Mouse (Mus musculus): Measurements from ENCODE around the gene Olfr1051. TPM values are rescaled to one million over a fixed set of nuclear protein-coding genes. Genes with fewer than 3 reads are reported as not detected.
"Not testable (repeated sequence)": the region's sequence is repeated elsewhere in the genome, so short reads cannot be mapped to it uniquely, and the experiment has no call there.

Gene Olfr1051
- polyA plus RNA-seq (2016; fragmentation: Nextera tagmentation; extraction: Ambion mirVana): not detected in 2 replicates

DNA sequence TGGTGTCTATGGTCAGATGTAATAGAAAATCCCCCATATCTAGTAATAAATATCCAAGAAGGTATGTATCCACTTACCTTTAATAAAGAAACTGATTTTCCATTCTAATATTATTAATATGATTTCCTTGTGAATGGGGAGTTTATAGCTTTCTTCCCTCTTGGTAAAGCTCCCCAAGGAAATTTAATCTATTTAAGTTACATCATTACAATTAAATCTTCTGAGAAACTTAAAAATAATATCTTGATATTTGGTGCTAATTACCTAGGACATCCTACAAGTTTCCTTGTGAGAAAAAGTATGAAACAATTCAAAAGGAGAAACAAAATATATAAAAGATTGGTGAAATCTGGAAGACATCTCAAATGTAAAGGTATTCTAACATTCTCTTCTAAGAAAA is at the start of gene Olfr1051:
Gene Olfr1051 (minus strand): TSS at position 101 of the 400 bp plus-strand sequence.
- not testable (repeated sequence) for H3K27me3 ChIP-seq (replicated peaks); H3K4me2 ChIP-seq (replicated peaks); H3K9me3 ChIP-seq; H3K36me3 ChIP-seq; H3K4me1 ChIP-seq; ATAC-seq (ENCODE audit: low FRiP score, low read depth); H3K9ac ChIP-seq; H3K4me3 ChIP-seq; H3K27ac ChIP-seq

DNA sequence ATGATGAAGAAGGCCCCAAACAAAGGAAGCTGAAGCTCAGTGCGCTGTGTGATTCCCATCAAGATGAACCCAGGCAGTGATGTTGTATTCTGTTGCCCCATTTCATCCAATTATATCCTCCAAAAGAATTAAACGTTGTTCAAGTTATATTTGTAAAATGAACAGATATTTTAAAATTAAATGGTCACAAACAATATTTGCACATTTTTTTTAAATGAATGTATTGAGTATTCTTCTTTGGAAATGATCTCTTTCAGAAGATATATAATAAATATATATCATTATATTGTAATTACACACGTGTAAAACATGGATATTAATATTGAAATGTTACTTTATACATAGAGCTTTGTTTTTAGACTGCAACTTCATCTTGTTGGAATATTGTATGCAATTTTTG is 36.3 kb upstream of the Olfr1051 start, which contains the start of gene Olfr1053:
Gene Olfr1053 (minus strand): TSS at position 101 of the 400 bp plus-strand sequence.
- Histone ChIP-seq H3K4me1 (no peaks in the 10 kb centered on the region), H3K4me2 (replicated peaks) (no peak within 1 kb of the TSS), H3K9me3 (no peaks in the 10 kb centered on the region), H3K27ac (no peak within 1 kb of the TSS), H3K9ac (no peak within 1 kb of the TSS), H3K27me3 (replicated peaks) (no peaks in the 10 kb centered on the region), H3K4me3 (no peak within 1 kb of the TSS), H3K36me3 (no peaks in the 10 kb centered on the region)
- ATAC-seq (ENCODE audit: low FRiP score, low read depth): no peak
- WGBS: 57% methylated on average over 3 of the region's 3 CpGs

DNA sequence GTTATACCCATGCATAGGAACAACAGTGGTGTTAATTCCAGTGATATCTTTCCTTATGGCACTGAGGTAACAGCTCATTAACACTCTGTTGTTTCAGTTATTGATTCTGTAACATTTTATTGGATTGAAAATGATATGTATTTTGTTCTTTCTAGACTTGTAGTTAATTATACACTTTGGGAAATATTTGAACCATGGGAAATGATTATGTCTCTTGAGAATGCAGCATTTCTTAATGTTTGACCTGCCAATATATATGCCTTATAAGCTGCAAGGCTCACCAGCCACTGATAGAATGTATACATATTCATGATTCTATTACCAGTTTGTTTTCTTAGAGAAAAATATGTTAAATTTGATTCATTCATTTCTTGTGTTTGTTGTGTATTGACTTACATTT is 13.3 kb upstream of the Olfr1051 start, which contains the start of gene Olfr1052:
Gene Olfr1052 (plus strand): TSS at position 301 of the 400 bp plus-strand sequence.
- Histone ChIP-seq H3K4me2 (replicated peaks) (no peak within 1 kb of the TSS), H3K9ac (no peak within 1 kb of the TSS), H3K4me1 (no peaks in the 10 kb centered on the region), H3K4me3 (no peak within 1 kb of the TSS), H3K36me3 (no peaks in the 10 kb centered on the region), H3K27me3 (replicated peaks) (no peaks in the 10 kb centered on the region), H3K9me3 (no peaks in the 10 kb centered on the region), H3K27ac (no peak within 1 kb of the TSS)
- no peak for ATAC-seq (ENCODE audit: low FRiP score, low read depth)

GRCm38 (mm10) chr2:86258228-86258627 is 20.7 kb downstream of the Olfr1051 start, which contains the start of gene Olfr1049:
TSS of gene Olfr1049 (minus strand) at chr2:86258328.
- not testable (repeated sequence) for H3K36me3 ChIP-seq; ATAC-seq (ENCODE audit: low FRiP score, low read depth); H3K4me2 ChIP-seq (replicated peaks); H3K9me3 ChIP-seq; H3K27me3 ChIP-seq (replicated peaks); H3K4me3 ChIP-seq; H3K4me1 ChIP-seq; H3K27ac ChIP-seq; H3K9ac ChIP-seq

- Histone ChIP-seq H3K27ac (no peak within 1 kb of the TSS), H3K4me1 (no peaks in the 10 kb centered on the region), H3K36me3 (no peaks in the 10 kb centered on the region), H3K27me3 (replicated peaks) (no peaks in the 10 kb centered on the region), H3K9me3 (no peaks in the 10 kb centered on the region), H3K9ac (no peak within 1 kb of the TSS), H3K4me2 (replicated peaks) (no peak within 1 kb of the TSS), H3K4me3 (no peak within 1 kb of the TSS)
- no peak for ATAC-seq (ENCODE audit: low FRiP score, low read depth)
Measured at GRCm38 (mm10) chr2:86240189-86240588, 38.7 kb downstream of the Olfr1051 start, which contains the start of gene Olfr1048. TSS of gene Olfr1048 (minus strand) at chr2:86240289.

- ATAC-seq (ENCODE audit: low FRiP score, low read depth): no peak
- Histone ChIP-seq H3K36me3 (no peaks in the 10 kb centered on the region), H3K4me3 (no peak within 1 kb of the TSS), H3K9me3 (no peaks in the 10 kb centered on the region), H3K4me2 (replicated peaks) (no peak within 1 kb of the TSS), H3K4me1 (no peaks in the 10 kb centered on the region), H3K9ac (no peak within 1 kb of the TSS), H3K27ac (no peak within 1 kb of the TSS), H3K27me3 (replicated peaks) (no peaks in the 10 kb centered on the region)
- 89% methylated on average over 1 of the region's 1 CpGs for WGBS
Measured at GRCm38 (mm10) chr2:86231301-86231700, 47.6 kb downstream of the Olfr1051 start, which contains the start of gene Olfr1047. TSS of gene Olfr1047 (minus strand) at chr2:86231401.

Other genes with a start within 250 kb of the Olfr1051 start
- not detected in 2 replicates for gene Olfr1034, start 233.2 kb downstream of the Olfr1051 start, polyA plus RNA-seq (2016; fragmentation: Nextera tagmentation; extraction: Ambion mirVana)
- not detected in 2 replicates for gene Olfr1036, start 205.1 kb downstream of the Olfr1051 start, polyA plus RNA-seq (2016; fragmentation: Nextera tagmentation; extraction: Ambion mirVana)
- gene Olfr1037, start 191.7 kb downstream of the Olfr1051 start, polyA plus RNA-seq (2016; fragmentation: Nextera tagmentation; extraction: Ambion mirVana): not detected in 2 replicates
- gene Olfr1039, start 143.2 kb downstream of the Olfr1051 start, polyA plus RNA-seq (2016; fragmentation: Nextera tagmentation; extraction: Ambion mirVana): not detected in 2 replicates
- not detected in 2 replicates for gene Olfr1040, start 132.4 kb downstream of the Olfr1051 start, polyA plus RNA-seq (2016; fragmentation: Nextera tagmentation; extraction: Ambion mirVana)
- not detected in 2 replicates for gene Olfr1042, start 117.2 kb downstream of the Olfr1051 start, polyA plus RNA-seq (2016; fragmentation: Nextera tagmentation; extraction: Ambion mirVana)
- not detected in 2 replicates for gene Olfr1043, start 111.6 kb downstream of the Olfr1051 start, polyA plus RNA-seq (2016; fragmentation: Nextera tagmentation; extraction: Ambion mirVana)
- gene Olfr1044, start 101.3 kb downstream of the Olfr1051 start, polyA plus RNA-seq (2016; fragmentation: Nextera tagmentation; extraction: Ambion mirVana): not detected in 2 replicates
- not detected in 2 replicates for gene Olfr52, start 93.4 kb downstream of the Olfr1051 start, polyA plus RNA-seq (2016; fragmentation: Nextera tagmentation; extraction: Ambion mirVana)
- not detected in 2 replicates for gene Olfr1045, start 76.1 kb downstream of the Olfr1051 start, polyA plus RNA-seq (2016; fragmentation: Nextera tagmentation; extraction: Ambion mirVana)
- gene Olfr1046, start 59.8 kb downstream of the Olfr1051 start, polyA plus RNA-seq (2016; fragmentation: Nextera tagmentation; extraction: Ambion mirVana): not detected in 2 replicates
- not detected in 2 replicates for gene Olfr1047, start 47.7 kb downstream of the Olfr1051 start, polyA plus RNA-seq (2016; fragmentation: Nextera tagmentation; extraction: Ambion mirVana)
- gene Olfr1048, start 38.8 kb downstream of the Olfr1051 start, polyA plus RNA-seq (2016; fragmentation: Nextera tagmentation; extraction: Ambion mirVana): not detected in 2 replicates
- not detected in 2 replicates for gene Olfr1049, start 20.8 kb downstream of the Olfr1051 start, polyA plus RNA-seq (2016; fragmentation: Nextera tagmentation; extraction: Ambion mirVana)
- gene Olfr1052, start 13.4 kb upstream of the Olfr1051 start, polyA plus RNA-seq (2016; fragmentation: Nextera tagmentation; extraction: Ambion mirVana): not detected in 2 replicates
- not detected in 2 replicates for gene Olfr1053, start 36.2 kb upstream of the Olfr1051 start, polyA plus RNA-seq (2016; fragmentation: Nextera tagmentation; extraction: Ambion mirVana)
- not detected in 2 replicates for gene Olfr1054, start 56.3 kb upstream of the Olfr1051 start, polyA plus RNA-seq (2016; fragmentation: Nextera tagmentation; extraction: Ambion mirVana)
- gene Olfr1055, start 71.2 kb upstream of the Olfr1051 start, polyA plus RNA-seq (2016; fragmentation: Nextera tagmentation; extraction: Ambion mirVana): not detected in 2 replicates
- not detected in 2 replicates for gene Olfr1056, start 83.4 kb upstream of the Olfr1051 start, polyA plus RNA-seq (2016; fragmentation: Nextera tagmentation; extraction: Ambion mirVana)
- not detected in 2 replicates for gene Olfr1057, start 99.3 kb upstream of the Olfr1051 start, polyA plus RNA-seq (2016; fragmentation: Nextera tagmentation; extraction: Ambion mirVana)
- gene Olfr1058, start 109.5 kb upstream of the Olfr1051 start, polyA plus RNA-seq (2016; fragmentation: Nextera tagmentation; extraction: Ambion mirVana): not detected in 2 replicates
- gene Olfr1061, start 135.0 kb upstream of the Olfr1051 start, polyA plus RNA-seq (2016; fragmentation: Nextera tagmentation; extraction: Ambion mirVana): not detected in 2 replicates
- gene Olfr1062, start 147.7 kb upstream of the Olfr1051 start, polyA plus RNA-seq (2016; fragmentation: Nextera tagmentation; extraction: Ambion mirVana): not detected in 2 replicates
- gene Olfr1065, start 171.5 kb upstream of the Olfr1051 start, polyA plus RNA-seq (2016; fragmentation: Nextera tagmentation; extraction: Ambion mirVana): not detected in 2 replicates
- gene Olfr1066, start 177.2 kb upstream of the Olfr1051 start, polyA plus RNA-seq (2016; fragmentation: Nextera tagmentation; extraction: Ambion mirVana): not detected in 2 replicates
- gene Olfr228, start 208.3 kb upstream of the Olfr1051 start, polyA plus RNA-seq (2016; fragmentation: Nextera tagmentation; extraction: Ambion mirVana): not detected in 2 replicates
- not detected in 2 replicates for gene Olfr1076, start 229.4 kb upstream of the Olfr1051 start, polyA plus RNA-seq (2016; fragmentation: Nextera tagmentation; extraction: Ambion mirVana)

Data from neural tube, embryonic 12.5 days (tissue).